Mouse (Mus musculus) urinary bladder, postnatal 25 days (tissue): ENCODE results near the gene Tamm41.

Experiments used
- DNase-seq: peaks from one replicate; pipeline ENCODE4 v3.0.0; 2022; ENCODE audit warnings: low spot score

The Tamm41 gene

GRCm38 (mm10) chr6:115037103-115038094 is at the start of gene Tamm41:
Tamm41 (minus strand) TSS chr6:115037876.
- peak; percentile 89 for DNase-seq

- no peak for DNase-seq
Measured at GRCm38 (mm10) chr6:115085274-115085841, 47.7 kb upstream of the Tamm41 start.

- DNase-seq: no peak
Measured at GRCm38 (mm10) chr6:115076781-115077575, 39.3 kb upstream of the Tamm41 start.

GRCm38 (mm10) chr6:115072024-115072423 is 34.3 kb upstream of the Tamm41 start:
- no peak for DNase-seq

- peak; percentile 27 for DNase-seq
Measured at GRCm38 (mm10) chr6:115065411-115066241, 27.9 kb upstream of the Tamm41 start.

- no peak for DNase-seq
Measured at GRCm38 (mm10) chr6:115062605-115063350, 25.1 kb upstream of the Tamm41 start.

- no peak for DNase-seq
Measured at GRCm38 (mm10) chr6:115059227-115059626, 21.6 kb upstream of the Tamm41 start.

- no peak for DNase-seq
Measured at GRCm38 (mm10) chr6:115056699-115057098, 19.0 kb upstream of the Tamm41 start.

GRCm38 (mm10) chr6:115055440-115055839 is 17.8 kb upstream of the Tamm41 start:
- no peak for DNase-seq

GRCm38 (mm10) chr6:115051586-115052197 is 14.0 kb upstream of the Tamm41 start:
- no peak for DNase-seq

- DNase-seq: no peak
Measured at GRCm38 (mm10) chr6:115049015-115049414, 11.3 kb upstream of the Tamm41 start.

- no peak for DNase-seq
Measured at GRCm38 (mm10) chr6:115047816-115048215, 10.1 kb upstream of the Tamm41 start.

- DNase-seq: no peak
Measured at GRCm38 (mm10) chr6:115046064-115046463, 8.4 kb upstream of the Tamm41 start.

- no peak for DNase-seq
Measured at GRCm38 (mm10) chr6:115044709-115045108, 7.0 kb upstream of the Tamm41 start.

- no peak for DNase-seq
Measured at GRCm38 (mm10) chr6:115043657-115044500, 6.2 kb upstream of the Tamm41 start.

GRCm38 (mm10) chr6:115042609-115043008 is 4.9 kb upstream of the Tamm41 start:
- DNase-seq: no peak

- no peak for DNase-seq
Measured at GRCm38 (mm10) chr6:115033441-115033840, 4.2 kb downstream of the Tamm41 start.

GRCm38 (mm10) chr6:115030098-115030497 is 7.6 kb downstream of the Tamm41 start:
- no peak for DNase-seq

- DNase-seq: no peak
Measured at GRCm38 (mm10) chr6:115029248-115029647, 8.4 kb downstream of the Tamm41 start.
